Mouse (Mus musculus): ENCODE results near the gene Hoxa1.

Gene Hoxa1

DNA sequence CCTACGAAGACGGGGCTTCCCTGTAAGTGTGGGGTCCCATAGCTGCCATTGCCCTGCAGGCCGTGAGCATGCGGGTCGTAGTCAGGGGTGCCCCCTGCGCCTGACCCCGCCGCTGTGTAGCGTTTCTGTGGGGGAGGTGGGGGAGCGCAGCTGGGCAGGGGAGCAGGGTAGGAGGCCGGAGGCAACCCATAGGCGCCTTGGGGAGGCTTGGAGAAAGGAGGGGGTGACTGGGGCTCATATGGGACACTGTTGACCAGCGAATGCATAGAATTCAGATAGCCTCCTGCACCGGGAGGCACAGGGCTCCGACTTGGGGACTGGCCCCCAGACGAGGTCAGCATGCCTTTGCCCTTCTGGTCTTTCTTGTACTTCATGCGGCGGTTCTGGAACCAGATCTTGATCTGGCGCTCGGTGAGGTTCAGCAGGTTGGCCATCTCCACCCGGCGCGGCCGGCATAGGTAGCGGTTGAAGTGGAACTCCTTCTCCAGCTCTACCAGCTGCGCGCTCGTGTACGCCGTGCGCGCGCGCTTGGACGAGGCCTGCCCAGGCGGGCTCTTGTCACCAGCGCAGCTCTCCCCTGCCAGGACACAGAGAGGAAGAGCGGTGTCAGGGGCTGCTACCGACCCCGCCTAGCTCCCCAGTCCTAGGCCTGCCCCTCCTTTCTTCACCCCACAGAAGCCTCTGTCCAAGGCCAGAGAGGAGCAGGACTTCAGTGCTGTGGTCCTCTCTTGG lies 12.2 kb upstream of the Hoxa1 start:
- no peak for DNase-seq

DNA sequence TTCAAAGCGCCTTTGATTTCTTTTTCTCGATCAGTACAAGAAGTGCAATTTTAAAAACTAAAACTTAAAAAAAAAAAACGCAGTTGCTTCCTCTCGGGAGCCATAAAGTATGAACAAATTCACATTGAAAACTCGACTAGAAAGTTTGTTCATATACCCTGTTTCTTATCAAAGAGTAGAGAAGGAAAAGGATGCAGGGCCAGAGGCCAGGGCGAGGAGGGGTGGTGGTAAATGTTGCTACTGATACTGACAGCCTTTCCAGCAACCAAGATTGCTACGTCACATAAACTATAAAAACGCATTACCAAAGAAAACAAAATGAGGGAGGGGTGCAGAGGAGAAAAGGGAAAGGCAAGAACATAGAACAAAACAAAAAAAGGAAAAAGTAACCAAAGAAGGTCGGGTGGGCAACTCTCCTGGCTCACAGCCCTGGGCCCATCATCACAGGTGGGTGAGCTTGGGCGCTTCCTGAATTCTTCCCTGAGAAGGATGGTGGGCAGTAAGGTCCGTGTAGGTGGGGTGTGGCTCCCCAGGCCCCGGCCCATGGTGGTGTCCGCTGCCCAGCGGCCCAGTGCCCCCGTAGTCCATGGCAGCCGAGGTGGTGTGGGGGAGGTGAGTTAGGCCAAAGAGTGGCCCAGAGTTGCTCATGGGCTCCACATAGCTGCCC lies 11.5 kb upstream of the Hoxa1 start:
- DNase-seq = no peak

- DNase-seq = no peak
Observed at GRCm38 (mm10) chr6:52168191-52169055, 10.3 kb upstream of the Hoxa1 start.

GRCm38 (mm10) chr6:52167736-52168161 lies 9.6 kb upstream of the Hoxa1 start:
- no peak for DNase-seq

DNA sequence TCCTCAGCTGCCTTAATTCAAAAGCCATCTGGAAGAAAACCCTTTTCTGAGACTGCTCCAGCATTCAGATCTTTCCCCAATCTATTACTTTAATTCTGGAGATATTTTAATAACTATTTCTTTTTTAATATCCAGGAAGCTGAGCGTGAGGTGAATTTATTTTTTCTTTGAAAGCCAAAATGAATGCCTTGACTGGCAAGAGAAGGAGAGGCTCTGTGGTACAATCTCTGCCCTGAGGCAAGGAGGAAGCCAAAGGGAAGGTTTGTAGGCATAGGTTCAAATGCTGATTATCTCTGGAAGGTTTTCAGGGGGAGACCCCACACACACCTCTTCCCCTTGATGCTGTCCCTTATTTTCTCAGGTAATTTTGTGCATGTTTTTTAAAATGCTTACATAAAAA lies 9.1 kb upstream of the Hoxa1 start:
- DNase-seq = no peak

- DNase-seq = no peak
Observed at GRCm38 (mm10) chr6:52166431-52167077, 8.4 kb upstream of the Hoxa1 start.

DNA sequence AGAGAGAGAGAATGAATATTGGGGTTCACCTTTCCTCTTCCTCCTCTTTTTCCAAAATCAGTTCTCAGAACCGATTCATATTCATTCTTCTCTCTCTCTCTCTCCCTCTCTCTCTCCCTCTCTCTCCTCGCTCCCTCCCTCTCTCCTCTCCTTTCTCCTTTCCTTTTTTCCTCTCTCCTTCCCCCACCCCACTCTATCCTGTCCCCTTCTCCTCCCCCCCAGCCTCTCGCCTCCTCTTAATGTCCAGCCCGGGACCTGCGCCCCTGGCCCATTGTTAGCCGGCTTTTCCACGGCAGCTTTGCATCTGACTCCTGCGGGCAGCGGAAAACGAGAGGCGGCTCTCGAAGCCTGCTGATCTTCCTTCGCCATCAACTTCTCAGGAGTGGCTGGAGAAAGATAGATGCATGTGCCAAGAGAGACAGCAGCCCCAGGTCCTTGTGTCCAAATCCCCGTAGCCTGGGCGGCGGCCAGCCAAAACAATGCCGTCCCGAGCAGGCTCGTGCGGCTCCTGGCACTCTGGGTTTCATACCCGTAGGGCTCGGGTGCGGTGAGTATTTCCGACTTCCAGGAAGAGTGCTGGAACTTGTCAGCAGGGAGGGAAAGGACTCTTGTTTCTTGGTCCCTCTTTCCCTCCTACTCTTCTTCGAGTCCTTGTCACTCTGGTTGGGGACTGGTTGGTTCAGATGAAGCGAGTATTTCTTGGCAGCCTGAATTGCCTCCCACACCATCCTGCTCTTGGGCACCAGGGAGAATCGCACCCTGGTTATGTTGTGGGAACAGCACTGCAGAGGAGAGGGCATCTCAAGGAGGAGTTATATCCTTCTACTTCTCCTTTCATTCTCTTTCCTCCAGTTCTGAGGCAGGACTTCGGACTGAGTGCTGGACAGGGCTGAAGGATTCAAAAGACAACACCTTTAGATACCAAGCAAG lies 7.6 kb upstream of the Hoxa1 start:
- no peak for DNase-seq

GRCm38 (mm10) chr6:52164626-52165440 lies 6.7 kb upstream of the Hoxa1 start, which contains the start of gene Hoxa2:
TSS of gene Hoxa2 (minus strand) at chr6:52164831.
- no peak for DNase-seq

DNA sequence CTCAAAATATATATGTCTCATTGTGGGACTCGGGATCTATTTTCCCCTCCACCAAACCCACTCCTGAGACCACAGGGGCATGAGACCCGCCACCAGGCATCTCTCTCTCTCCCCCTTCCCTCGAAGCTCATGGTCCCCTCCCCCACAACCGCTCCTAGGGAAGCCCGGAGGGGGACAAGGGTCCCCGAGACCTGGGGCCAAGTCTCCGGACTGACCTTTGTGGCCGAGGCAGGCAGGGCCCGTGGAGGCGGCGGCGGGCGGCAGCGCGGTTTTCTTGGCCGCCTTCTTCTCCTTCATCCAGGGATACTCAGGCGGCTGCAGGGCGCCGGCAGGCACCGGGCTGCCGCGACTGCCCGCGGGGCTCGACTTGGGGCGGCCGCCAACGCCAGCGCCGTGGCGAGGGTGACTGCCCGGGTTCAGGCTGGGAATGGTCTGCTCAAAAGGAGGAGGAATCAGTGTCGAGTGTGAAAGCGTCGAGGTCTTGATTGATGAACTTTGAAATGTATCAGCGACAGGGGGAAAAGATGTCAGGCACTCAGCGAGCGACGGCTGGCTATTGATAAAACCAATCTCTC lies 6.0 kb upstream of the Hoxa1 start:
- DNase-seq = no peak

DNA sequence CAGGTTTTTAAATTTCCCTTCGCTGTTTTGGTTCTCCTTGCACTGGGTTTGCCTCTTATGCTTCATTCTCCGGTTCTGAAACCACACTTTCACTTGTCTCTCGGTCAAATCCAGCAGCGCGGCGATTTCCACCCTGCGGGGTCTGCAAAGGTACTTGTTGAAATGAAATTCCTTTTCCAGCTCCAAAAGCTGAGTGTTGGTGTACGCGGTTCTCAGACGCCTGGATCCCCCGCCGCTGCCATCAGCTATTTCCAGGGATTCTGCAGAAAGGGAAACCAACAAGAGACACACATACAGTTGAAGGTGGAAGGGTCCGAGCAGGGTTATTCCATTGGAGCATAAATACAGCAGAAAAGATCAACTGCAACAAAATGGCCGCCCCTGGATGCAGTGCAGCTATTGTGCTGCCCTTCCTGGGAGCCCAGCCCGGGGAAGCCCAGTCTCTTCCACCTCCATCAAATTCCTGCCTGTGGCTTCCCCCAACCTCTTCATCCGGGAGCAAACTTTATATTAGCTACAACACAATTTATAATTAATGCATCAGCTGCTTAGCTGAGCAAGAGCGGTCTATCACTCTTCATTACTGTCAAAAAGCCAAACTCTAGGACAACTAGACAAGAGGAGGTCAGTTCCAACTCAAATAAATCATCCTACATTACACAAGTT lies 5.4 kb upstream of the Hoxa1 start:
- no peak for DNase-seq

GRCm38 (mm10) chr6:52162611-52163365 lies 4.7 kb upstream of the Hoxa1 start:
- DNase-seq = no peak

DNA sequence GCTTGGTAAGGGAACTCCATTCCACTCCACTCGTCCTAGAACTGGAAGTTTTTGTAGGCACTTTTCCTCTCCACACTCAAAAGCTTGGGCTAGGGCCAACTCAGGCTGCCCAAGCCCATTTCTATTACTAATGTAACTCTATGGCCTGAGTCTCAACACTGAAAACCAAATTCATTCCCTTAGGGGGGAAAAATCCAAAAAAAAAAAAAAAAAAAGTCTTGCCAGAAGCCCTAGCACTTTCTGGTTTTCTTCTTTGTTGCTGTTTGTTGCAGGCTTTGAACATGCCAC lies 3.9 kb upstream of the Hoxa1 start:
- DNase-seq = no peak

DNA sequence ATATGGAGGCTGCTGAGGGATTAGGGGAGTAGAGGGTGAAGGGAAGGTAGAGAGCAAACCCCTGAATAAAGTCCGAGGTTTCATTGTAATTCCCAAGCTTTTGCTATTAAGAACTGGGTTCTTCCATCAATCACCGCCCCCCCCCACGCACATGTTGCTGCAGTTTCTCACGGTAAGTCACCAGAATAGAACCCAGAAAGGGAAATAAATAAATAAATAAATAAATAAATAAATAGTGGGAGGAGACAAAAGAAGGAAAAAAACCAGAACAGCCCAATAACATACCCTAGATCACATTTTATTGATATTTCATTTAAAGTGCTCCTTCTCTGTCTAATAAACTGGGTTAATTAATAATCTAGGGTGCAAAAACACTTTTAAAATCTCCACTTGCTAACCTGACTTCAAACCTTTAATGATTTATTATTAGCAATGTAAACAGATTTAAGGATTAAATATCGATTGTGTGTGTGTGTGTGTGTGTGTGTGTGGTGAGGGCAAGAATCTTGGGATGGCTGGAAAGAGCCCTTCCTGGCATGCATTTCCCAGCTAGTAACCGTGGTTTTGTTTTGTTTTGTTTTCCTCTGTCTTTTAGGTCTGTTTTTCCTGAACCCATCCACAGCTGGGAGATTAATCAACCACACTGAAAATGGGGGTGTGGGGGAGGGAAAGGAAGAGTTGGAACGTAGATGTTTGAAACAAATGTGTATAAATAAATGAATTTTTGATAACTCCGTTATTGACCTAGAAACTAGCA lies 3.4 kb upstream of the Hoxa1 start:
- no peak for DNase-seq

DNA sequence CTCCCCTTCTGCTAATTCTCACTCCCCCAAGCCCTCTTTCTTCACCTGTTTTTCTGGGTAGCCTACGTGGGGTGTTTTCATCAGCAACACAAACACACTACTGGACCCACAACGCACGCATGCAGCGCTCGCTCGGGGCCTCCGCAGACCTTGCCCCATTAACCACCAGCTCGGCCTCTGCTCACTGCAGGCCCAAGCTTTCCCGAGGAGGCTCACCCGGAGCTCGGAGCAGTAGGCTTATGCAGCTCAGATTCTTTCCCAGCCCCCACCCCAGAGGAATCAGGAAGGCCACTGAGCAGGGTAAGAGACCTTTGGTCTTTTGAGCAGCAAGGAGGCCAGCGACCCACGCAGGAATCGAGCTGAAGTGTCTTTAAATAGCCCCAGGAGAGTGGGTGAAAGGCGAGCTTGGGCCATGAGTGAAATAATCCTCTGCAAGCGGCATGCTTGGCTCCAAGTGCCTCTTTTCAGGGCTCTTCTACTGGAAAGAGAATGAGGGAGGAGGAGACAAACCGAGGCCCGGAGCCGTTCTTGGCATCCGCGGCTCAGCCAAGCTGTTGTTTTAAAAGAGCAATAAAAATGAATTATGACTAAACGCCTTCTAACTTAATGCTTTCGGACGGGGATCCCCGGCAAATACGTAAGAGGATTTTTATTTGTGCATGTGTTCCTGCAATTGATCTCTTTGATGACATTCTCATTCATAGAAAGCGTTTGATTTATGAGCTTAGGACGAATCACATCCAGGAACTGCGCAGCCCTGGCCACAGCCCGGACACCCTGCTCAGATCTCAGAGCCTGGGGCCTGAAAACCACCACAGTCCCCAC lies 2.6 kb upstream of the Hoxa1 start:
- DNase-seq = no peak

GRCm38 (mm10) chr6:52159979-52160378 lies 1.9 kb upstream of the Hoxa1 start:
- DNase-seq = no peak

- no peak for DNase-seq
Observed at GRCm38 (mm10) chr6:52159164-52159761, 1.1 kb upstream of the Hoxa1 start.

Data from thymus, adult 18-20 months (tissue).